Mouse (Mus musculus) neural tube, embryonic 11.5 days (tissue): ENCODE data around the gene Gm21994. TPM values are rescaled to one million over a fixed set of nuclear protein-coding genes. Genes with fewer than 3 reads are reported as not detected.

Source experiments
- polyA plus RNA-seq: library from polyadenylated mRNA; unstranded; fragments of >200 nt; fragmentation: Nextera tagmentation; extraction: Ambion mirVana; gene quantifications from 2 replicates; pipeline ENCODE4 v1.2.1, GENCODE M21; 2014

The Gm21994 gene
- polyA plus RNA-seq, 1 experiment from 2014 or later = 3.6 TPM

Other genes starting within 250 kb of the Gm21994 start
- gene Zfp120, start 118.9 kb downstream of the Gm21994 start, polyA plus RNA-seq = 9.8 and 10.0 TPM in 2 replicates
- gene Gm10770, start 75.9 kb downstream of the Gm21994 start, polyA plus RNA-seq = not detected in 2 replicates
- not detected in 2 replicates for gene Gm14139, start 73.8 kb downstream of the Gm21994 start, polyA plus RNA-seq
- gene Zfp937, start 37.5 kb downstream of the Gm21994 start, polyA plus RNA-seq = 10.0 and 14.0 TPM in 2 replicates
- not detected in 2 replicates for gene Gm14124, start 1.9 kb upstream of the Gm21994 start, polyA plus RNA-seq
- 1.4 and 2.9 TPM in 2 replicates for gene Gm10130, start 68.1 kb upstream of the Gm21994 start, polyA plus RNA-seq
- 12.6 and 13.0 TPM in 2 replicates for gene 3300002I08Rik, start 107.2 kb upstream of the Gm21994 start, polyA plus RNA-seq
- gene Zfp442, start 195.9 kb upstream of the Gm21994 start, polyA plus RNA-seq = 8.6 and 9.0 TPM in 2 replicates
- gene Zfp345, start 229.5 kb upstream of the Gm21994 start, polyA plus RNA-seq = 0.34 TPM in 1 of 2 replicates, not detected in the other